Mouse (Mus musculus) yolk sac, embryonic 10.5 days (tissue): ENCODE measurements at regions not wholly inside any gene's neighbourhood (a gene's known extent, or its start where the extent isn't known, plus 50 kb on each side); places are given as distances from the start of the nearest gene placed in this dataset.

Experiments used
- DNase-seq: peaks from one replicate; pipeline ENCODE4 v3.0.0-alpha.2; 2017; ENCODE audit warnings: low spot score

- DNase-seq = no peak
Observed at GRCm38 (mm10) chr1:12318029-12318428, 904.1 kb downstream of the A830018L16Rik start.

GRCm38 (mm10) chr1:12334186-12334585 lies 920.3 kb downstream of the A830018L16Rik start:
- no peak for DNase-seq

DNA sequence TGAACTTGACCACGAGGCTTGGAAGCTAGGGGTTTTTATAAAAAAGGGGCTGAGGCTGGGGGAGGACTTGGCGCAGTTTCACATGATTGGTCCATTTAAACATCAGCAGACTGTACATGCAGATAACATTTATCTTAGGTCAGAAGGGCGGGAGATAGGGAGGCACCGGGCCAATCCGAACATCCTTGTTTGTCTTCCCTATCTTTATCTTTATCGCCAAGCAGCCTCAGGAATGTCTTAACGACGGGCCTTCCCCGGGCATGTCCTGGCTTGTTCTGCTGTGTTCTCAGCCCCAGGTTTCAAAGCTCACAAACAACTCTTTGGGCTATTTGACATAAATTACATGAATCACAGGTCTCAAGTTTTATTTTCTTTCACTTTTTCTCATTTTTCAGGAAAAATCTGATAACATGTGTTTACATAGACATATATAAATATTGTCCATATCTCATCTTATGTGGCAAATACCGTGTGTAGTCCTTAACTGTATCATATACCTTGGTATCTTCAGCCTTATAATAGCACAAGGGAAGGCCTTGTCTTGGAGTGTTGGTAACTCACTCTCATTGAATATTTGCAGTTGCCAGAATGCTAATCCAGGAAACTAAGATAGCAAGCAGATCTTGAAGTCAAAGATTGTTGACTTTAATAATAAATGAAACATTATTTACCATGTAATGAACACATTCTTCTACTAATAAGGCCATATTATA lies 931.0 kb downstream of the A830018L16Rik start:
- DNase-seq = no peak

- DNase-seq = no peak
Observed at GRCm38 (mm10) chr1:12345439-12345819, 931.5 kb downstream of the A830018L16Rik start.

- DNase-seq = no peak
Observed at GRCm38 (mm10) chr1:12354531-12354930, 940.6 kb downstream of the A830018L16Rik start.

- no peak for DNase-seq
Observed at GRCm38 (mm10) chr1:12367872-12368271, 954.0 kb downstream of the A830018L16Rik start.

- no peak for DNase-seq
Observed at GRCm38 (mm10) chr1:12372968-12373367, 959.1 kb downstream of the A830018L16Rik start.

DNA sequence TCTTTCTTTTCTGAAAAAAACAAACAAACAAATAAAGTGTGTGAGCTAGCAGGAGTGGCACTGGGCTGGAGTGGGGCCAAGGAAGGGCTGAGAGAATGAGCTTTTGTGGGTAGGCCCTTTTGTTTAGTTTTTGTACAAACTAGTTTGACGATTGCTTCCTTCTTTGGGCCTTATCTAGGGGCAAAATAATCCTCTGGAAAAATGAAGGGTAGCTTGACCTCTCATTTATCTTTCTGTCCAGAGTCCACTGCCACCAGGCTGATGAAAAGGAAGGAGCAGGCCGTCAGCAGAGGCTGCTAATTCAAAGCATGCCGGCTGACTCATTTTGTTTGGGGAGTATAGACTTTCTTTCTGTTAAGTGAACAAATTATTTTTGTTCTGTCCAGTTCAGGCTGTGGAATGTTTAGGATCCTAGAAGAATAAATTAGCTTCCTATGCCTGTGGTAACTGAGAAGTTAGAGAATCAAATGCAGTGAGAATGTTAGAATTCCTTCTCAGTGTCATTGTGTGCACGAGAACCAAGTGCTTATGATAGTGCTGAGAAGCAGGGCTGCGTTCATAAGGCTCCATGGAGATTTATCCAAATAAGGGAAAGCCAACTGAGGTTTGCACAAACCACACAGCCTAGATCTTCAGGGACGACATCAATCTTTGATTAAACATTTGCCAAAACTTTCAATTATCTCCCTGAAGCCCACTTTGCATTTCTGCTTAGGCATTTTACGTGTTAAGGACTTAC lies 984.4 kb downstream of the A830018L16Rik start:
- DNase-seq = peak; percentile 39

- DNase-seq = no peak
Observed at GRCm38 (mm10) chr1:12405391-12406270, 991.7 kb downstream of the A830018L16Rik start.

DNA sequence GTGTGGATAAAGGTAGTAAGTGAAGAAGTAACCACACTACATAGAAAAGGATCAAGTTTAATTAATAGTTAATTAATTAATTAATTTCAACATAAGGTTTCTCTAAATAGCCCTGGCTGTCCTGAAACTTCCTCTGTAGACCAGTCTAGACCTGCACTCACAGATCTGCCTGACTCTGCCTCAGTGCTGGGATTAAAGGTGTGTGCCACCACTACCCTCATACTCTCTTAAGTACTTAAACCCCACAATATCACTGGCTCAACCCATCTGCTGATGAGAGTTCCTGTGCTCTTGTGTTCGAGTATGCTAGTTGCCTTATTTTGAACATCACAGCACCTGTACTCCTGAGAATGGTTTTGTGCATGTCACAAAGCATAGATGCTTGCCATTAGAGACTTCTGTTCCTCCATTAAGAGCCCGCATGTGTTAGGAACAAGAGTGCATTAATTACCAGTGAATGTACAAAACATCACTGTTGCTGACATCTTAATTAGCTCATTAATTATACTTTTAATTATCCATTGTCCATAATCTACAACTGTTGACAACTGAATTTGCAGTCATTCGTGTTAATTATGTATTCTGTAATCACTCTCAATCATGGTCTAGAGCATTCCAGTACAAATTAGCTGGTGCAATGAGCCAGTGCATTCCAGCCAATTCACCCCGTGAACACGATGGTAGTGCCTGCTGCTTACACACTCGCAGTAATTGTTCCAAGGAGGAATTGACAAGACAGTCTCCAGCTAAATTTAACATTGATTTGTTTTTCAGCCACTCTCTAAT lies 996.0 kb downstream of the A830018L16Rik start:
- DNase-seq = no peak

DNA sequence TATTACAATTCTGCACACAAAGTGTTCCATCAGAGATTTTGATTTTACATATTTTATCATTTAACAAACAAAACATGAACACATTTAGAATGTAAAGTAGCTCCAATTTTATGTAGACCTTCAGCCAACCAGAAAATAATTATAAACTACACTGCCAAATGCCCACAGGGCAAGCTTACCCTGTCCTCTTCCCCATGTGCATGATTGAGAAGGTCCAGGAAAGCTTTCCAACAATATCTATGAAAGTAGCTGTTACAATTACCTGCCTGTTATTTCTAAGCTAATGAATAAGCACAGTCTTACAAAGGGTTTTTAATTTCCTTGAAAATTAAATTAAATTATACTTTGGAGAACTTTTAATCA lies 996.6 kb downstream of the A830018L16Rik start:
- DNase-seq = no peak

DNA sequence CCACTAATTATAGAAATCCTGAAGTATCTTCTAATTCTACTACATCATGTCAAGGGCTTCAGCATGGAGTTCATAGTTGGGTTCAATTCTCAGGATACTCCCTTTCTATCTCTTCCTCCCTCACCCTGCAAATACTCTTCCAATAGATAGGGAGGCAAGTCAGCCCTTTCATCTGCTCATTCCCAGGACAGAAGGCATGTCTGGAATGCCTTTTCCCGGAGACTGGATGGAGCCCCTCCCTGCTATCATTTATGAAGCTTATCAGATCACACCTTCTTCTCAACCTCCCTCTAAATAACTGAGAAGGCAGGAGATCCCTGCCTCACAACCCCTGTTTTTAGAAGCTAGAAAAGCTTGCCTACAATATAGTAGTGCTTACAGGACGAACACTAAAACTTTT lies 1010.6 kb downstream of the A830018L16Rik start:
- no peak for DNase-seq

DNA sequence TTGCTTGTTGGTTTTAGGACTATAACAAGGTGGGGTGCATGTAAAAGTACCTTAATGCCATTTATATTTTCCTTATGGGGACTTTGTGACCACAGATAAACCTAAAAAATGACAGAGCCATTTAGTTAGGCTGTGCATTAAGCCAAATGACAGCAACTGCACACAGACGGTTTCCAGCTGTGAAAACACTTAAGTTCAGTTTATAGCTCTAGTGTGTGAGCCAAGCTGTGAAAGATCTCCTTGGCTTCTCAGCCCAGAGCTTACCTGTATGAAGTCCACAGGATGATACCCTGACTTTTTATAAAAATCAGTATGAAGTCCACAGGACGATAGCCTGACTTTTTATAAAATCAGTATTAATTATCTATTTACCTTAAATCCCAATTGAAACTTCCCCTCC lies 1024.0 kb downstream of the A830018L16Rik start:
- DNase-seq = no peak

- DNase-seq = no peak
Observed at GRCm38 (mm10) chr1:12466255-12466654, 1052.3 kb downstream of the A830018L16Rik start.

GRCm38 (mm10) chr1:12478983-12479763 lies 1065.3 kb downstream of the A830018L16Rik start:
- DNase-seq = no peak

DNA sequence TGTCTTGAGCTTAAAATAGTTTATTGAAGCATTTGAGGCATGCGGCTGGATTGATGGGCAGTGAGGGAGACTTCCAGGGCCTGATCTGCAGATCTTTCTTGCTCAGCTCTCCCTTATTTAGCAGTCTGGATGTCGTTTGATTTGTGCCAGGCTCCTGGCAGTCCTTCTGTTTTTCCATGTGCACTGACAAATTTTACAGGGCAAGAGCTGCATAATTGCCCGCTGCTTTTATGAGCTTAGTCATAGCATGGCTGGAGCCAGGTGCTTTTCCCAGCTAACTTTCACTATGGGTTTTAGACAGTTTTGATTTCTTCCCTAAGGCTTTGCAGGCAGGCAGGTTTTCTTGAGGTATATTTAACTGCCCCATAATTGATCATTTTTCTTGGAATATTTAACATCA lies 1086.5 kb downstream of the A830018L16Rik start:
- no peak for DNase-seq

- DNase-seq = no peak
Observed at GRCm38 (mm10) chr1:12507997-12508396, 1094.1 kb downstream of the A830018L16Rik start.

- DNase-seq = no peak
Observed at GRCm38 (mm10) chr1:12510129-12510816, 1096.4 kb downstream of the A830018L16Rik start.

DNA sequence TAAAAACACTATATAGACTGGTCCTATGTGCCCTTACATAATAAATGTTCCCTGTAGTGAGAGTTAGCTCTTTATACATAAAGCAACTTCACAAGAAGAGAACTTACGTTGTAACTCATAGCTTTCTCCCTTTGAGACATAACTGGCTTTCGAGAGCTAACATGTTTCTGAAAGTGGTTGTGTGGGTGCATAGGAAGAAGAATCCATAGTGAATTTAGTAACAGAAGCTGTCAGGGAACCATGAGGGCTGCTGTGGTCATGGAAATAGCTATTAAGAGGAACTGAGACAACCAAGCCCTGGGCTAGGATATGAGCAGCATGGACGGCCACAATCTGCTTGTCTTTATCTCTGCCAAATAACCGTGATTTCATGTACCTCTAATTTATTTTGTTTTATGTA lies 1105.7 kb downstream of the A830018L16Rik start:
- no peak for DNase-seq

GRCm38 (mm10) chr1:12555859-12556258 lies 1142.0 kb downstream of the A830018L16Rik start:
- DNase-seq = no peak
